Mouse (Mus musculus) bone marrow, adult 2 months (tissue): Measurements from ENCODE around the gene Mrpl58. TPM values are rescaled to one million over a fixed set of nuclear protein-coding genes. Genes with fewer than 3 reads are reported as not detected.
"Not testable (repeated sequence)": the region's sequence is repeated elsewhere in the genome, so short reads cannot be mapped to it uniquely, and the experiment has no call there.

Experiments used
- H3K27ac ChIP-seq: fragments of 200-500 bp; 2 replicates; pipeline ENCODE4 v1.5.1; 2012; ENCODE audit warnings: low read depth, mild to moderate bottlenecking, control low read depth, inconsistent platforms, low read length; ENCODE audit not compliant: control insufficient read depth, poor library complexity, insufficient read depth
- H3K4me1 ChIP-seq: fragments of 200-500 bp; 2 replicates; pipeline ENCODE4 v1.6.1; 2011; ENCODE audit warnings: low read length; ENCODE audit not compliant: control insufficient read depth, insufficient read depth
- H3K4me3 ChIP-seq: fragments of 200-500 bp; replicated peaks from 2 replicates; pipeline ENCODE3; 2011; ENCODE audit warnings: mild to moderate bottlenecking, low read depth, low read length, control low read depth; ENCODE audit not compliant: control insufficient read depth
- CTCF ChIP-seq: fragments of 200-500 bp; IDR thresholded peaks from 2 replicates; pipeline ENCODE4 v1.5.1; 2011; ENCODE audit warnings: low read length, control low read depth; ENCODE audit not compliant: control insufficient read depth, insufficient read depth
- POLR2A ChIP-seq: fragments of 200-500 bp; IDR thresholded peaks from 2 replicates; pipeline ENCODE4 v1.6.1; 2011; ENCODE audit warnings: low read depth, mild to moderate bottlenecking, control low read depth, low read length, borderline replicate concordance; ENCODE audit not compliant: control insufficient read depth
- WGBS: fragments of 180-500 bp; shearing (Covaris S2); methylation state at CpG from one replicate; pipeline ENCODE4 v1.1.7; 2018; 5-methylcytosine and 5-hydroxymethylcytosine counted together
- polyA plus RNA-seq: library from polyadenylated mRNA; stranded (reverse); fragments of >200 nt; gene quantifications from 2 replicates; pipeline ENCODE4 v1.2.4, GENCODE M21; 2011; ENCODE audit warnings: low replicate concordance; ENCODE audit not compliant: missing spikeins, insufficient read depth, insufficient read length

The Mrpl58 gene
- polyA plus RNA-seq, 1 experiment, result 51.9 TPM

DNA sequence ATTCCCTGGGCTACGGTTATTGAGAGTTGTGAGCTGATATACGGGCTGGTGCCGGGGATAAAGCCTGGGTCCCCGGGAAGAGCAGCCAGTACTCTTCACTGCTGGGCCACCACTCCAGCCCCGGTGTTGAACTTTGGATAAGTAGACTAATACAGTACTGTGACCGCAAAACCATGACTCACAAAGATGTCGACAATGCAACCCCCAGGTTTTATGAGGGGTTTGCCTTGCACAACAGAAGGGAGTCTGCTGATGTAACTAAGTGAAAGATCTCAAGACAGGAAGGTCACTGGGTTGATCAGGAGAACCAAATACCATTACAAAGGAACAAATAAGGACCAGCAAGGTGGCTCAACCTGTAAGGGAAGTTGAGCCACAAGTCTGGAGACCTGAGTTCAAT lies 26.8 kb upstream of the Mrpl58 start:
- H3K27ac ChIP-seq, result no peak overlapping the region
- no peak for TF ChIP-seq POLR2A
- TF ChIP-seq CTCF, result no peak
- H3K4me3 ChIP-seq, result no peak overlapping the region
- WGBS, result 53% methylated on average over 7 of the region's 7 CpGs
- no peaks in the 10 kb centered on the region for H3K4me1 ChIP-seq

GRCm38 (mm10) chr11:115377254-115377653 lies 26.3 kb upstream of the Mrpl58 start:
- no peak overlapping the region for H3K27ac ChIP-seq
- 84% methylated on average over 4 of the region's 4 CpGs for WGBS
- no peak for TF ChIP-seq CTCF
- no peak for TF ChIP-seq POLR2A
- no peak overlapping the region for H3K4me3 ChIP-seq
- H3K4me1 ChIP-seq, result no peaks in the 10 kb centered on the region

DNA sequence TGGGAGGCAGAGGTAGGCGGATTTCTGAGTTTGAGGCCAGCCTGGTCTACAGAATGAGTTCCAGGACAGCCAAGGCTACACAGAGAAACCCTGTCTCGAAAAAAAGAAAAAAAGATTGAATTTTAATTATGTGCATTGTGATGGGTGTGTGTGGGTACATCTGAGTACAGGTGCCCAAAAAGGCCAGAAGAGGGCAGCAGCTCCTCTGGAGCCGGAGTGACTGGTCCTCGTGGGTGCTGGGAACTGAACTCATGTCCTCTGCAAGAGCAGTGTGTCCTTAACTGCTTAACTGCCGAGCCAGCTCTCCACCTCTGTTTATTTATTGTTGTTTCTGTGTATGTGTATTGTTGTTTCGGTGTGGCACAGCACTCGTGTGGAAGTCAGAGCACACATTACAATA lies 25.7 kb upstream of the Mrpl58 start:
- Histone ChIP-seq H3K27ac (no peak overlapping the region), H3K4me3 (no peak overlapping the region), H3K4me1 (no peaks in the 10 kb centered on the region)
- TF ChIP-seq CTCF (no peak), POLR2A (no peak)
- 77% methylated on average over 7 of the region's 7 CpGs for WGBS

DNA sequence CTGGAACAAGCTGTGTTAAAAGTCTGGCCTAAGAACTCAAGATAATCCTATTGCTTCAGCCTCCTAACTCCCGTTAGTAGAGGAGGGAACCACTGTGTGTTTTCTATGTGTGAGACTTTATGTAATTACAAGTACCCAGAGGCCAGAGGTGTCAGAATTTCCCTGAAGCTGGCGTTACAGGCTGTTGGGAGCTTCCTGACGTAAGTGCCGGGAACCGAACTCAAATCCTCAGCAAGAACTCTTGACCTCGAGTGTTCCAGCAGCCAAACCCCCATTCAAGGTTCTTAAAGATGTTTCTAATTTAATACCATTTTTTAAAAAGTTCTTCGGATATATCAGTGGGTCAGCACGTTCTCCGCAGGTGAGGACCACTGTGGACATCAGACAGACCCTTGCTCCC lies 22.3 kb upstream of the Mrpl58 start:
- H3K27ac ChIP-seq, result no peak overlapping the region
- WGBS, result 65% methylated on average over 9 of the region's 9 CpGs
- no peaks in the 10 kb centered on the region for H3K4me1 ChIP-seq
- no peak overlapping the region for H3K4me3 ChIP-seq
- TF ChIP-seq CTCF, result no peak
- TF ChIP-seq POLR2A, result no peak

GRCm38 (mm10) chr11:115381743-115382539 lies 21.6 kb upstream of the Mrpl58 start, which contains the start of gene Cdr2l:
TSS of gene Cdr2l (plus strand) at chr11:115381916.
- 2% methylated on average over 76 of the region's 76 CpGs for WGBS
- TF ChIP-seq CTCF, result no peak
- TF ChIP-seq POLR2A, result no peak; the same call in 1 of the 2 replicates
- peak within 1 kb of the TSS; percentile 16; the same call in 1 of the 2 replicates for H3K27ac ChIP-seq

DNA sequence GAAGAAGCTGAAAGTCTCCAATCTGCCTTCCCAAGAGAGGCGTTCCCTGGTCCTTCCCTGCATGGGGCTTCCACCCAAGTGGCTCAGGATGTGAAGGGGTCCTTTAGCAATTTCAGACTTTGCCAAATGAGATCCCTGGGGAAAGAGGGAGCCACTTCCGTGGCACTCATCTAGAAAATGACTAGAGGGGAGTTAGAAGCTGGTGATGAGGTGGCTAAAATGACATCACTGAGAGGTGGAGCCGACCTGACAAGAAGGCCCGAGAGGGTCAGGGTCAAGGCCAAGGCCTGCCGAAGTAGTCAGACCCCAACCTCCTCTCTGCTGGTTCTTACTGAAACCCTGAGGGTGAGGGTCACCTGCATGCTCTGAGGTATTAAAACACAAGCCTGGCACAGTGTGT lies 20.7 kb upstream of the Mrpl58 start:
- WGBS, result 57% methylated on average over 5 of the region's 5 CpGs
- TF ChIP-seq CTCF (no peak), POLR2A (no peak)
- H3K4me1 ChIP-seq, result no peaks in the 10 kb centered on the region
- H3K4me3 ChIP-seq, result no peak overlapping the region
- no peak overlapping the region for H3K27ac ChIP-seq

More at GRCm38 (mm10) chr11:115381743-115382539, 21.6 kb upstream of the Mrpl58 start, which contains the start of gene Cdr2l:
- Histone ChIP-seq H3K4me3 (no peak within 1 kb of the TSS), H3K4me1 (no peaks in the 10 kb centered on the region)

DNA sequence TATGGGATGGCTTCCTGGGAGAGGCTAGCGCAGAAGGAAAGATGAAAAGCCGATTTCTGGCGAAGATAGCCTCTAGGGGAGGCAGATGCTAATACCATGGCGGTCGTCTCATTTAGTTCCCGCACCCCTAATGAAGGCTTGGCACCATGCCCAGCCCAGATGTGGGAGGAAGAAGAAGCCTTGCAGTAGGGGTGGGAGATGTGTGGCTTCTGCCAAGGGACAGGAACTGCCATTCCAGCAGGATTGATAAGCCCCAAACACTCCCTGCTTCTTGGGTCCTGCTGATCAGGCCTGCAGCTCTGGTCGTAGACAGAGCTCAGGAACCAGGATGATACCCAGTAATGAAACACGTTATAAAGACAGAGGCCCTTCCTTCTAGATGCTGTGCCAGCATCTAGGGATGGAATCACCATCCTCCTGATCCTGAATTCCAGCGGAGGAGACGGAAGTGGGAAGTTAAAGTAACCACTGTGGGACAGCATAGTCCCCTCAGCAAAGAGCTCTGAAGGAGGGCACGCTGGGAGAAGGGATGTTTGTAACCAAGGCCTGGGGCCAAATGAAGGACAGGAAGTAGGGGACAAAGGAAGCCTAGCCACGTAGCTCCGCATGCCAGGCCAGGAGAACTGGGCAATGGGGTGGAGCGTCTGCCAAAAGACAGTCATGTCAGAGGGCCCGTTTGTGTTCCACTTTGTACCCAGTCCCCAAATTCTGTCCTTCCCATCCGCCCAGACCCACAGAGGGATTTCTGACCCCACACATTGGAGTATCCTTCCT lies 19.7 kb upstream of the Mrpl58 start:
- H3K4me1 ChIP-seq, result no peaks in the 10 kb centered on the region
- H3K4me3 ChIP-seq, result no peak overlapping the region
- no peak overlapping the region for H3K27ac ChIP-seq
- WGBS, result 61% methylated on average over 16 of the region's 16 CpGs
- TF ChIP-seq POLR2A (no peak), CTCF (no peak)

GRCm38 (mm10) chr11:115384587-115384986 lies 19.0 kb upstream of the Mrpl58 start:
- WGBS, result 86% methylated on average over 5 of the region's 5 CpGs
- Histone ChIP-seq H3K4me3 (no peak overlapping the region), H3K27ac (no peak overlapping the region), H3K4me1 (no peaks in the 10 kb centered on the region)
- no peak for TF ChIP-seq POLR2A
- TF ChIP-seq CTCF, result no peak

GRCm38 (mm10) chr11:115386859-115387258 lies 16.7 kb upstream of the Mrpl58 start:
- not testable (repeated sequence) for H3K4me1 ChIP-seq, H3K4me3 ChIP-seq, H3K27ac ChIP-seq
- 72% methylated on average over 3 of the region's 3 CpGs for WGBS
